Mouse (Mus musculus): ENCODE measurements around the gene Sdsl.
A peak's percentile ranks its signal among the peaks of the same experiment; 100 is the strongest.
"Not testable (repeated sequence)": the region's sequence is repeated elsewhere in the genome, so short reads cannot be mapped to it uniquely, and the experiment has no call there.

The Sdsl gene

GRCm38 (mm10) chr5:120472770-120473169 lies at the start of gene Sdsl:
Gene Sdsl, minus strand, starts transcription at chr5:120472810.
- DNase-seq (ENCODE audit: low spot score in 2 of 2), result no peak

DNA sequence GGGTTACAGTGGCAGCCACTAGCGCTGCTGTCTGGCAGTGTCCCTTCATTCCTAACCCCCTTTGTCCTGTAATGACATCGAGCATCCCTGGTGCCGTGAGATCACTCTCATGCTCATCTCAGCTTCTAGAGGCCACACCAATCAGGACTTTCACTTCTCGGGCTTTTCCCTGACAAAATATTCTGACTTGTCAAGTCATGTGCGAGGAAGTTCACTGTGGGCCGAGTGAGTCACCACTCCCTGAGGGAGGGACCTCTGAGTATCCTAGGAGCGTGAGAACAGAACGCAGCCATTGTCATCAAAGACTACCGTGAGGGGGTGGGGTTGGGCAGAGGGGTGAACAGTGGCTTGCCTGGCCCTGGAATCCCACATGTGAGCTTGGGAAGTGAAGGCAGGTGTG lies 44.9 kb upstream of the Sdsl start:
- no peak for DNase-seq (ENCODE audit: low spot score in 2 of 2)

DNA sequence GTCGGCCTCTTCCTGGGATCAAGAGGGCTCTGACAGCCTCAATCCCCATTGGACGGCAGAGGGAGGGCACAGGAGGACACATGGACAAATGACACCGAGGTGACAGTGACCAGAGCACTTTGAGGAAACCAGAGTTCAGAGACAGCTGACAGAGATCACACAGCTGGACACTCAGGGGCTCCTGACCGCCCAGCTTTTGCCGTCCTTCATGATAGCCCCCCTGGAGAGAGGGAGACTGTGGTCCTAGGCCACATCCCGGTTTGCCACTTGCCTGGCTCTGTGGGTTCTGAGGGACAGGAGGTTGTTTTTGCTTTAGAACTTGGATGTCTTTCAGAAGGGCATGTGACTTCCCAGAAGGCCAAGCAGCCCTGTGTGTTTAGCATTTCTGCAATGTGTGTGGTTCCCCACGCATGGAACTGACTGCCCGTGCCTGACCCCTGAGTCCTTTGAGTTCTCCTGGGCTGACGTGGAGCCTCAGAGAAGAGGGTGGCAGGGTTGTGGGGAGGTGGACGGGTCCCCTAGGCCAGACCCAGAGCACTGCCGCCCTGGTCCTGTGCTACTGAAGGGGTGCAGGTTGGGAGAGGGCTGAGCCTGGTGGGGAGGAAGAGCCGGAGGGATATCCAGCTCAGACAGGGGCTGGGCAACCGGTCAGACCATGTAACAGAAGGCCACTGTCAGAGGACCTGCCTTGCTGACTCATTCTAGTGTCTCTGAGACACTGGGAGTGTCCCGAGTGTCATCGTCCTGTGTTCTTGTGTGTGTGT lies 43.8 kb upstream of the Sdsl start:
- no peak for DNase-seq (ENCODE audit: low spot score in 2 of 2)

DNA sequence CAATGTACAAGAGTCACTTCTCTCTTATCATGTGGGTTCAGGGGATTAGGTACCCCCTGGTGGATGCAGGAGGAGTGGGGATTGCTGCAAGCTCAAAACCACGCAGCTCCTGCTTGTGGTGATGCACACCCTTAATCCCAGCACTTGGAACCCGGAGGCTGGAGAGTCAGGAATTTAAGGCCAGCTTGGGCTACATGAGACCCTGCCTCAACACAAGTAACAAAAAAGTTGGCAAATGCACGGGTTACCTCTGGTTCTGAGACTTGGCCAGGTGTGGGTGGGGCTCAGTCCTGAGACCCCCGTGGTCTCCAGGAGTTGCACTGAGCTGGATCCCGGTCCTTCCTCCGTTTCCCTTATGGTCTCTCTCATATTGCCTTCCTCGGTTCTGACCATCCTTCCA lies 42.8 kb upstream of the Sdsl start:
- no peak for DNase-seq (ENCODE audit: low spot score in 2 of 2)

GRCm38 (mm10) chr5:120514754-120515153 lies 42.1 kb upstream of the Sdsl start:
- DNase-seq (ENCODE audit: low spot score in 2 of 2), result no peak

DNA sequence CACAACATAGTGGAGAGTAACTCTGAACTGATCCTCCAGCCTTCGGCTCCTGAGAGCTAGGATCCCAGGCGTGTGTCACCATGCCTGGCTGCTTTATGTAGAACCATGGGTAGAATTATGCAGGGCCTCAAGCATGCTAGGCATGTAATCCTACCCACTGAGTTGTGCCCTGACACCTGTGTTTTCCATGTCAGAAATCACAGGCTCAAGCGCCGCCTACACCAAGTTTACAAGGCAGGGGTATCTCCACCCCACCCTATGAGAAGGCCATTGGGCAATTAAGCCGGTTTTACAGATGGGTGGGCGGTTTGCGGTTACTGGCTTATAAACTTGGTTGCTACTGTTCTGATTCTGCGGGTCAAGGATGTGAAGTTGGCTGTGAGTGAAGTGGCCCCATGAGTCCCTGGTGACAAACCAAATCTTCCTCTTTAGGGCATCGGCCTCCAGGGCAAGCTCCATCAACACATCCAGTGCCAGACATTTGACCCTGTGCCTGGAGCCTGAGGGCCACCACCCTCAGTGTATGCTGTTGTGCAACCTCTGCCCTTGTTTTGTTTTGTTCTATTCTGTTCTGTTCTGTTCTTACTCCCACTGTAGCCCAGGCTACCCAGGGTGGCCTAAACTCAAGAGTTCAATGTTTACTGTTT lies 41.5 kb upstream of the Sdsl start:
- DNase-seq (ENCODE audit: low spot score in 2 of 2), result no peak

GRCm38 (mm10) chr5:120512911-120513555 lies 40.4 kb upstream of the Sdsl start:
- DNase-seq (ENCODE audit: low spot score in 2 of 2), result no peak

- DNase-seq (ENCODE audit: low spot score in 2 of 2), result no peak
Measured at GRCm38 (mm10) chr5:120511643-120512220, 39.1 kb upstream of the Sdsl start.

DNA sequence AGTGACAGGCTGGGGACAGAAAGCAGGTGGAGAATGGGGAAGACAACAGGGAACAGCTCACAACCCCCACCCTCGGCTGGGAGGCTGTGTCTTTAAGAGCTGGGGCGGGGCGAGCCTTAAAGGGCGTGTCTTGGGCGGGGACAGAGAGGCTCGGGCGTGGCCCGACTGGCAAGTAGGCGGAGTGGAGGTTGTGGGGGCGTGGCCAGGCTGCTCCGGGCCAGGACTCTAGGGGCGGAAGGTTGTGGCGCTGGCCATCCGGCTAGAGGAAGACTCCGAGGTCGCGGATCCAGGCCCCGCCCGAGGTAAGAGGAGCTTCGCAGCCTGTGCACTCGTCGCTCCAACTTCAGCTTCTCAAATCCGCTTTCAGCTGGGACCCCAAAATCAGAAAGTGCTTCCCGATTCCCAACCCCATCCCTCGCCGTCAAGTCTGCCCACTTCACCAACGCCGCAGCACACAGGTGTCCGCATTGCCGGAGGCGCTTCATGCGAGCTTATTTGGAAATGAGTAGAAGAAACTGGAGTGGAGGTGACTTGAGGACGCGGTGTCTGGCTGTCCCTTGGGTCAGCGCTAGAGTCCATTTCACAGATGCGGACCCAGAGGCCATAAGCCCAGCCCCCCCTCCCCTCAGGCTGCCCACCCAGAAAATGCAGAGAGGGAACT lies 38.5 kb upstream of the Sdsl start, which contains the start of gene Slc8b1:
Gene Slc8b1, plus strand, starts transcription at position 187 of the 661 bp plus-strand sequence.
- peak; percentile 72 to 78 for DNase-seq (ENCODE audit: low spot score in 2 of 2)

GRCm38 (mm10) chr5:120507311-120507710 lies 34.7 kb upstream of the Sdsl start:
- no peak for DNase-seq (ENCODE audit: low spot score in 2 of 2)

DNA sequence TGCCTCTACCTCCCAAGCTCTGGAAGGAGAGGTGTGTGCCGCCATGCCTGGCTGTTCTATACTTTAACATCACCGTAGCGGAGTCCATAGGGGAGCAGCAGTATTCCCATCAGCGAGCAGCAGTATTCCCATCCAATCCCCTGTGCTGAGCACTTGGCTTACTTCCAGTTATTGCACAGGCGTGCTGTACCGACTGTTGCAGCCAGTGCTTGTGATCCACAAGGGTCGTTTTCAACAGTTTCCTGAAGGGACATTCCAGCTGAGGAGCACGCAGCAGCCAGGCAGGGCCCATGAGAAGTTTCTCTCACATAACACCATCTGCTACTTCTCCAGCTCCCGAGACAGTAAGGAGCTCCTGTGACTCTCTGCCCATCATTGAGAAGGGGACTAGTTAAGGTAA lies 33.9 kb upstream of the Sdsl start:
- DNase-seq (ENCODE audit: low spot score in 2 of 2), result no peak

- no peak for DNase-seq (ENCODE audit: low spot score in 2 of 2)
Measured at GRCm38 (mm10) chr5:120505781-120506180, 33.2 kb upstream of the Sdsl start.

DNA sequence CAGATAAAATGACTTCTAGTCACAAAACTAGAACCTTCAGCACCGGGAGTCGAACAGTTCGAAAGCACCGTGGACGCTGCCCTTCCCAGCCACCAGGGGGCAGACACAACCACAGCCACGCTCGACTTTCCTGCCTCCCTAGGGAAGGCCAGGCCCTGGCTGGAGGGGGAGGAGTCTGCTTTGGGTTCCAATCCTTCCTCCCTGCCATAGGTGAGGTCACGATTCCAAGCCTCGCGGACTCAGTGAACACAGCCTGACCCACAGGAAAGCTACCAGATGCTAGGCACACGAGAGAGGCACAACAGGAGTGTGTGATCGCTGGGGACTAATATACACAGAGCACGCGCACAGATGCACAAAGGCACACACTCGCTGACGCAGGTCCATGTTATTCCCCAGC lies 32.8 kb upstream of the Sdsl start:
- DNase-seq (ENCODE audit: low spot score in 2 of 2), result peak in 1 of 2 experiments; percentile 57

DNA sequence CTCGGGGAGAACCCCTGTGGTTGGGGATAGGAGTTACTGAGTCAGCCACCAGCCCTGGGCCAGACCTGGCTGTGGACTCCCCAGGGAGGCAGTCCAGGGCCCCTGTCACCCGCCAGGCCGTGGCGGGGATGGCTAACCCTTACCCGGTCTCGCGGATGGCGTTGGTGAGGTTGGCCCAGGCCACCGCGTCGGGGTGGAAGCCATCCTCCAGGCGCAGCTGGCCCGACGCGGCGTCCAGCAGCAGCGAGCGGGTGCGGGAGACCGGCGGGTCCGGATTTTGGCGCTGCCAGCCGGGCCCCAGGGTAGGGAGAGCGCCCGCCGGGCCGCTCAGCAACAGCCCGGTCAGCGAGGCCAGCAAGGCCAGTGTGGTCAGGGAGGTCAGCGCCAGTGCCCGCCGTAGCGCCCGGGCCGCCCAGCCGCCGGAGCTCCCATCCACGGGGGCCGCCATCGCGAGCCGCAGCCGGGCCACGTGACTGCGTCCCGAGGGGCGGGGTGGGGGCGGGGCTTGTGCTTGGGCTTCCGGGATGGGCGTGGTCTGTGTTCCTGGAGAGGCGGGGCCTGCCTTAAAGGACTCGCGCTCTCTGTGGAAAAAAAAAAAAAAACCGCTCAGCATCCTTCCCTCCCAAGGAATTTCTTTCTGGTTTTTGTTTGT lies 30.7 kb upstream of the Sdsl start, which contains the start of gene Plbd2:
Gene Plbd2, minus strand, starts transcription at position 482 of the 652 bp plus-strand sequence.
- DNase-seq (ENCODE audit: low spot score in 2 of 2), result peak in 1 of 2 experiments; percentile 68

DNA sequence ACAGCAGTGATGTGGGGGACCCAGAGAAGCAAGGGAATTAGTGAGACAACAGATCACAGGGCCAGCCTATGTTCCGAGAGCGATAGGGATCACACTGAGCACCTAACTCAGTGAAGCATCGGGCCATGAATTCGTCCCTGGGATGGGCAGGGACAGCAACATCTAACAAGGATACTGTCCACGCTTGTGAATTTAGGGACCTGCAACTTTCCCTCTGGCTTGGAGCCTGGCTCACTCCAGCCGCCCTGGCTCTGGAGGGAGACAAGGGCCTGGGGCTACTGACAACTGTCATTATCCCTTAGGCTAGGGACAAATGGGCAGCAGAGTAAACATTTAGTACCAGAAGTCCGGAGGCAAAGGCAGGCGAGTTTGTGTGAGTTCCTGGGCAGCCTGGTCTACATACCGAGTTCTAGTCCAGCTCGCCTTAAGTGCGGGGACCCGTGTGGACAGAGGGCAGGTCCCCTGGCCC lies 30.1 kb upstream of the Sdsl start:
- DNase-seq (ENCODE audit: low spot score in 2 of 2), result no peak

GRCm38 (mm10) chr5:120502147-120502621 lies 29.6 kb upstream of the Sdsl start:
- peak in 1 of 2 experiments; percentile 28 for DNase-seq (ENCODE audit: low spot score in 2 of 2)

DNA sequence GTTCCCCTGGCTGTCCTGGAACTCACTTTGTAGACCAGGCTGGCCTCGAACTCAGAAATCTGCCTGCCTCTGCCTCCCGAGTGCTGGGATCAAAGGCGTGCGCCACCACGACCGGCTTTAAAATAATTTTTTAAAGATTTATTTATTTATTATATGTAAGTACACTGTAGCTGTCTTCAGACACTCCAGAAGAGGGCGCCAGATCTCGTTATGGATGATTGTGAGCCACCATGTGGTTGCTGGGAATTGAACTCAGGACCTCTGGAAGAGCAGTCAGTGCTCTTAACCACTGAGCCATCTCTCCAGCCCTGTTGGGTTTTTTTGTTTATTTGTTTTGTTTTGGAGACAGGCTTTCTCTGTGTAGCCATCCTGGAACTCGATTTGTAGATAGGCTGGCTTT lies 28.0 kb upstream of the Sdsl start:
- not testable (repeated sequence) for DNase-seq (ENCODE audit: low spot score in 2 of 2)

- no peak for DNase-seq (ENCODE audit: low spot score in 2 of 2)
Measured at GRCm38 (mm10) chr5:120499202-120499601, 26.6 kb upstream of the Sdsl start.

GRCm38 (mm10) chr5:120497071-120497470 lies 24.5 kb upstream of the Sdsl start:
- DNase-seq (ENCODE audit: low spot score in 2 of 2), result no peak

DNA sequence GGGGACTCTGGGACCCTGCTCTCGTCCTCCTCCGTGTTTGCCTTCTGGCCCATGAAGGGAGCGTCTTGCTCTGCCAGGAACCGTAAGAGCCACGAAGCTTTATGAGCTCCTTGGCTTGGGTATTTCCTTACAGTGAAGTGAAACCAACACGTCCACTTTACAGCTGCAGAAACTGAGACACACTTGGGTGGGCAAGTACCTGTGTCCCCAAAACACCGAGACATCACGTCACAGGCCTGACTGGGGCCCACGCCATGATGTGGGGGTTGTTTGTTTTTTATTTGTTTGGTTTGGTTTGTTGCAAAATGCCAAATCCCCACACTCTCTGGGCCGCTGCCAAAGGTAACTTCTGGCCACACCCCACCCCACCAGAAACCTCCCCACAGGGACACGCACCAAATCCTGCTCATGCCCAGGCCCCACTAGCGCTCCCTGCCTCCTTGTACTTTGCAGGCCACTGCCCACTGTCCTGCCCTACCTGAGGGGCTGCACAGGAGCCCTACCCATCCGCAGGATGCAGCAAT lies 23.2 kb upstream of the Sdsl start:
- no peak for DNase-seq (ENCODE audit: low spot score in 2 of 2)
